Mouse (Mus musculus) central nervous system, embryonic 18 days (tissue): ENCODE results near the gene Suv39h1. TPM values are rescaled to one million over a fixed set of nuclear protein-coding genes. Genes with fewer than 3 reads are reported as not detected.

Source experiments
- polyA plus RNA-seq: library from polyadenylated mRNA; depleted of rRNA; stranded (reverse); fragments of >200 nt; gene quantifications from 2 replicates; pipeline ENCODE4 v1.2.3, GENCODE M21; 2012; rRNA removed

Suv39h1 gene
- 40.4 and 40.9 TPM in 2 replicates for polyA plus RNA-seq

GRCm38 (mm10) chrX:8074430-8075014 is at the start of gene Suv39h1:
TSS of gene Suv39h1 (minus strand) at chrX:8074760.

GRCm38 (mm10) chrX:8090346-8090953 is 15.9 kb upstream of the Suv39h1 start, which contains the start of gene Was:
TSS of gene Was (minus strand) at chrX:8090498.

GRCm38 (mm10) chrX:8018286-8018685 is 56.3 kb downstream of the Suv39h1 start, which contains the start of gene Glod5:
TSS of gene Glod5 (minus strand) at chrX:8018492.

Other genes starting within 250 kb of the Suv39h1 start
- 37.3 and 40.7 TPM in 2 replicates for gene Otud5, start 233.4 kb downstream of the Suv39h1 start, polyA plus RNA-seq
- 23.3 and 24.1 TPM in 2 replicates for gene Pim2, start 196.5 kb downstream of the Suv39h1 start, polyA plus RNA-seq
- gene Slc35a2, start 190.7 kb downstream of the Suv39h1 start, polyA plus RNA-seq: 49.2 and 53.2 TPM in 2 replicates
- 198 and 220 TPM in 2 replicates for gene Pqbp1, start 175.5 kb downstream of the Suv39h1 start, polyA plus RNA-seq
- 41.4 and 42.9 TPM in 2 replicates for gene Timm17b, start 175.4 kb downstream of the Suv39h1 start, polyA plus RNA-seq
- not detected in 2 replicates for gene Gm10491, start 166.9 kb downstream of the Suv39h1 start, polyA plus RNA-seq
- gene Gm10490, start 165.2 kb downstream of the Suv39h1 start, polyA plus RNA-seq: not detected in 2 replicates
- 122 and 133 TPM in 2 replicates for gene Pcsk1n, start 154.9 kb downstream of the Suv39h1 start, polyA plus RNA-seq
- gene Eras, start 146.2 kb downstream of the Suv39h1 start, polyA plus RNA-seq: 0.07 and 0.17 TPM in 2 replicates
- 114 and 115 TPM in 2 replicates for gene Hdac6, start 126.9 kb downstream of the Suv39h1 start, polyA plus RNA-seq
- 0.04 TPM in 2 replicates for gene Gata1, start 96.7 kb downstream of the Suv39h1 start, polyA plus RNA-seq
- gene Glod5, start 56.3 kb downstream of the Suv39h1 start, polyA plus RNA-seq: 0.62 and 1.5 TPM in 2 replicates
- 0.53 and 0.60 TPM in 2 replicates for gene Was, start 15.7 kb upstream of the Suv39h1 start, polyA plus RNA-seq
- gene Wdr13, start 58.1 kb upstream of the Suv39h1 start, polyA plus RNA-seq: 270 and 294 TPM in 2 replicates
- gene Rbm3, start 71.1 kb upstream of the Suv39h1 start, polyA plus RNA-seq: 369 and 393 TPM in 2 replicates
- 28.9 and 29.2 TPM in 2 replicates for gene Tbc1d25, start 101.4 kb upstream of the Suv39h1 start, polyA plus RNA-seq
- 24.3 TPM in 2 replicates for gene Ebp, start 118.8 kb upstream of the Suv39h1 start, polyA plus RNA-seq
- 94.0 and 103 TPM in 2 replicates for gene Porcn, start 131.8 kb upstream of the Suv39h1 start, polyA plus RNA-seq
- gene Ftsj1, start 177.6 kb upstream of the Suv39h1 start, polyA plus RNA-seq: 46.6 and 46.8 TPM in 2 replicates
- 23.1 and 26.9 TPM in 2 replicates for gene Slc38a5, start 196.4 kb upstream of the Suv39h1 start, polyA plus RNA-seq